Mouse (Mus musculus) CH12.LX (cell line): Measurements from ENCODE around the gene Caskin1.
A peak's percentile ranks its signal among the peaks of the same experiment; 100 is the strongest.

Source experiments
- CTCF ChIP-seq, 2 experiments: IDR thresholded peaks in 1 of 2; conservative IDR thresholded peaks in 1 of 2; 2 replicates each; pipeline ENCODE4 v1.5.1; 2011 to 2012; ENCODE audit warnings: low read depth in 2 of 2, low read length in 2 of 2, improper control_type of control experiment in 1 of 2, inconsistent platforms in 1 of 2, mild to moderate bottlenecking in 1 of 2, moderate library complexity in 1 of 2
- E2F4 ChIP-seq: IDR thresholded peaks from 2 replicates; pipeline ENCODE4 v1.6.1; 2011; ENCODE audit warnings: low read depth, low read length, improper control_type of control experiment; ENCODE audit not compliant: insufficient replicate concordance
- MAFK ChIP-seq: IDR thresholded peaks from 2 replicates; pipeline ENCODE4 v1.6.1; 2011; ENCODE audit warnings: low read length, improper control_type of control experiment; ENCODE audit not compliant: insufficient replicate concordance

DNA sequence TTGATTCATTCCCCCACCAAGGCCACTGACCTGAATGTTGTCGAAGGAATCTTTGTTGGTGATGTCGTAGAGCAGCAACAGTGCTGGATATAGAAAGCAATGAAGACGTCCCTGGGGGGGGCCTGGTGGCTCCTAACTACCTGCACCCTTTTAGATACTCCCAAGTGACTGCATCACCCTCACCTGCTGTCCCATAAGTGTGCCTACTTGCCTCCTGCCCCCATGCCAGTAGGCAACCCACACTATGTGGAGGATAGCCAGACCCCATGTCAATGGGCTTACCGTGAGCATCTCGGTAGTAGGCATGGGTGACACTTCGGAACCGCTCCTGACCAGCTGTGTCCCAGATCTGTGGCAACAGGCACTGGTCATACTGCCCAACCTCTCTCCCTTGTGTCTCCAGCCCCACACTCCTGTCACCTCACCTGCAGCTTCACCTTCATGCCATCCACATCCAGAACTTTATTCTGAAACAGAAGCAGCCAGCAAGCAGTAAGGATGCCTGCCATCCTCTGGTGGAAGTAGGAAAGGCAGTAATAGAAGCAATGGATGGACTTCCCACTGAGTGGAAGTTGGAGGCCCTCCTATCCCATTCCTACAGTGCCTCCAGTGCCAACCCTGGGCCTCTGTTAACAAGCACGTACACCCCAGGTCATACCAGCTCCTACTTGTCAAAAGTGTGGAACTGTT is 42.1 kb downstream of the Caskin1 start:
- no peak for TF ChIP-seq MAFK
- no peak for TF ChIP-seq E2F4
- TF ChIP-seq CTCF (conservative IDR thresholded peaks at IDR 0.05 in 1 of 2, IDR thresholded peaks at IDR 0.05 in 1 of 2; ENCODE audit: low read depth in 2 of 2, low read length in 2 of 2) = peak in 1 of 2 experiments; percentile 27; a peak in 1 of 4 replicates
